Mouse (Mus musculus) liver, embryonic 14.5 days (tissue): ENCODE results near the gene Adipor1.

Experiments used
- CTCF ChIP-seq: IDR thresholded peaks from 2 replicates; pipeline ENCODE4 v1.5.1; 2016; ENCODE audit warnings: antibody characterized with exemption, low read depth, control low read depth
- EP300 ChIP-seq: IDR thresholded peaks from 2 replicates; pipeline ENCODE4 v1.6.1; 2016; ENCODE audit warnings: antibody characterized with exemption, low read depth

DNA sequence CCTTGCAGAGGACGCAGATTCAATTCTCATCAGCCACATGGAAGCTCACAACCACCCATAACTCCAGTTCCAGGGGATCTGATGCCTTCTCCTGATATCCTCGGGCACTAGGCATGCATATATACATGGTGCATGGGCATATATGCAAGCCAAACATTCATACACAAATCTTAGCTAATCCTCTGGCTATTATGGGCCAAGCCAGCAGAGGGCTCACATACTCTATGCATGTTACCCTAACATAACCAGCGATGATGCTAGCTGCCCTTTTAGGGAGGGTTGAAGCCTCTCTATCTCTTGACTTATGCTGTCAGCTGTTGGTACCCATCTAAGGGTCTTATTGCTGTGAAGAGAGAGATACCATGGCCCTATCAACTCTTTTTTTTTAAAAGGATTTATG is 35.8 kb downstream of the Adipor1 start:
- TF ChIP-seq CTCF (peak; percentile 86), EP300 (no peak; the same call in 1 of the 2 replicates)
